Mouse (Mus musculus) heart, embryonic 15.5 days (tissue): Measurements from ENCODE around the gene Ivns1abp. TPM values are rescaled to one million over a fixed set of nuclear protein-coding genes. Genes with fewer than 3 reads are reported as not detected.
A peak's percentile ranks its signal among the peaks of the same experiment; 100 is the strongest.

Source experiments
- ATAC-seq: fragments of 200-750 bp; cut with Nextera tagmentation; replicated peaks from 2 replicates; pipeline ENCODE4 v1.8.0; 2017; ENCODE audit warnings: low read depth, moderate TSS enrichment; ENCODE audit not compliant: insufficient number of reproducible peaks, insufficient read depth, low FRiP score
- H3K27ac ChIP-seq: fragments of 300-500 bp; sonication (generic); 2 replicates; pipeline ENCODE4 v1.5.1; 2015; ENCODE audit warnings: mild to moderate bottlenecking, inconsistent platforms
- H3K27me3 ChIP-seq: fragments of 300-500 bp; sonication (generic); 2 replicates; pipeline ENCODE4 v1.6.1; 2015; ENCODE audit warnings: inconsistent platforms
- H3K36me3 ChIP-seq: fragments of 300-500 bp; sonication (generic); 2 replicates; pipeline ENCODE4 v1.6.1; 2015; ENCODE audit warnings: mild to moderate bottlenecking, inconsistent platforms
- H3K4me1 ChIP-seq: fragments of 300-500 bp; sonication (generic); replicated peaks from 2 replicates; pipeline ENCODE4 v1.6.1; 2015; ENCODE audit warnings: inconsistent platforms
- H3K4me2 ChIP-seq: fragments of 300-500 bp; sonication (generic); 2 replicates; pipeline ENCODE4 v1.6.1; 2015; ENCODE audit warnings: inconsistent platforms, mild to moderate bottlenecking, moderate library complexity
- H3K4me3 ChIP-seq: fragments of 300-500 bp; sonication (generic); 2 replicates; pipeline ENCODE4 v1.5.1; 2015; ENCODE audit warnings: mild to moderate bottlenecking, inconsistent platforms
- H3K9ac ChIP-seq: fragments of 300-500 bp; sonication (generic); 2 replicates; pipeline ENCODE4 v1.6.1; 2015; ENCODE audit warnings: mild to moderate bottlenecking, inconsistent platforms
- H3K9me3 ChIP-seq: fragments of 300-500 bp; sonication (generic); replicated peaks from 2 replicates; pipeline ENCODE4 v1.6.1; 2016; ENCODE audit warnings: inconsistent platforms
- WGBS: fragments of 180-500 bp; shearing (Covaris S2); methylation state at CpG from one replicate; pipeline ENCODE4 v1.1.7; 2015; ENCODE audit warnings: mixed read lengths; 5-methylcytosine and 5-hydroxymethylcytosine counted together
- polyA plus RNA-seq: library from polyadenylated mRNA; unstranded; fragments of >200 nt; fragmentation: Nextera tagmentation; extraction: Ambion mirVana; gene quantifications from 2 replicates; pipeline ENCODE4 v1.2.1, GENCODE M21; 2015

Gene Ivns1abp
- polyA plus RNA-seq, 1 experiment from 2014 or later: 308 TPM

DNA sequence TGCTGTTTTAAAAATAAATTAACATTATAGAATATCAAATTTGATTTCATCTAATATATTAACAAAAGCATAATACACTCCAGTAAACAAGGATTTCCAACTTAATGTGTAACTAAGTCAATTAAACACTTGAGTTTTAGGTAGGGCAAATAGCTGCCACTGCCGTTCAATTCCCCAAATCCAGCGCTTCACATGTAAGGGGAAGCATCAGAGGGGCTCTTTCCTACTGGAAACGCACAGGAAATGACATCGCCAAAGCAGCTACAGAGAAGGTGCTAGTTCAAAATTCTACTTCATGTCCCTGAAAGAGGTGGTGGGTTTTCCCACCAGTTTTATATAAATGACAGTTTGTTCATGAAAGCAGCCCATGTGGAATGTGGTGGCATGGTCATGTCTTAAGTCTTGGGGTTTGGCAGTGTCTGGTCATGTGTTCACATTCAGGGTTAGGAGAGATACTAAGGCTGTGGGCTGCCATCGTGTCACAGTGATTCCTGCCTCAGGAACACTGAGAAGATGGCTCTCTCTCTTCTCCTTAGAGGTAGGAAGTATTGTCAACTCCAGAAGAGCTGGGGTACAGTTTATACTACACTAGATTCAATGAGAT is 23.5 kb downstream of the Ivns1abp start:
- no peak for ATAC-seq
- Histone ChIP-seq H3K4me1 (peaks cover 5% of the 10 kb centered on the region; the same call in 1 of the 2 replicates), H3K9ac (no peak overlapping the region), H3K4me2 (no peak overlapping the region), H3K36me3 (peaks cover 53% of the 10 kb centered on the region), H3K27me3 (no peaks in the 10 kb centered on the region), H3K4me3 (no peak overlapping the region), H3K9me3 (no peaks in the 10 kb centered on the region), H3K27ac (no peak overlapping the region)
- WGBS: 88% methylated on average over 5 of the region's 5 CpGs

DNA sequence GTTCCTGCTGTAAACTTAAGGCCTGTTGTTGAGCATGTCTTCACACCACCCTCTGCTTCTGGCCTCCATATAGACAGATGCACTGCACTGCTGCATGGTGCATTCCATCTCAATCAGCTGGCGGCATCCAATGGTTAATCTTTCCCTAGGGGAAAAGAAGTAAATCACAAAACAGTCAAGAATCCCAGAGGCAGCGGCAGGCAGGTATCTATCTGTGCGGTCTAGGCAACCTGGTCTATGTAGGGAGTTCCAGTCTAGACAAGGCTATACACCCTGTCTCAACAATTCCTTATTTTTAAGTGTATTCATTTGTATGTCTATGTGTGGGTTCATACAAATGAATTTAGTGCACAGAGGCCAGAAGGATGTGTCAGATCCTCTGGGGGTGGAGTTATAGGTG is 24.2 kb downstream of the Ivns1abp start:
- Histone ChIP-seq H3K4me2 (no peak overlapping the region), H3K9ac (no peak overlapping the region), H3K36me3 (peaks cover 47% of the 10 kb centered on the region), H3K4me3 (no peak overlapping the region), H3K27ac (no peak overlapping the region), H3K9me3 (no peaks in the 10 kb centered on the region), H3K4me1 (peaks cover 5% of the 10 kb centered on the region; the same call in 1 of the 2 replicates), H3K27me3 (no peaks in the 10 kb centered on the region)
- 90% methylated on average over 3 of the region's 3 CpGs for WGBS
- no peak for ATAC-seq

DNA sequence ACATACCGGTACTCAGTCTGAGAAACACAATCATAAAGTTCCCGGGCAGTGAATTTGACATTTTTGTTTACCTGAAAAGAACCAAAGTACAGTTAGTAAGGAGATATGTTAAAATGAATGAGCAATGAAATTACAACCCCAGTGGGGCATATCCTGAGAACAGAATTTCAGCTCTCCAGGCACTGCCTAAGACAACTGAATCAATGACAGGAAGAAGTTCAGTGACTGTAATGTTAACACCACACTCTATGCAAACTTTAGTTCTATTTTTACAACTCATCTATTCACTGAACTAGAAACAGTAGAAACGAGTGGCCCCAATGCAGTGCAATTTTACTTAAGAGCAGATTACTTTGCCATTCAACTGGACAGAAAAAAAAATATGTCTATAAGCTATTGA is 26.3 kb downstream of the Ivns1abp start:
- Histone ChIP-seq H3K4me2 (no peak overlapping the region), H3K9ac (no peak overlapping the region), H3K9me3 (no peaks in the 10 kb centered on the region), H3K4me3 (no peak overlapping the region), H3K36me3 (peaks cover 29% of the 10 kb centered on the region), H3K27me3 (no peaks in the 10 kb centered on the region), H3K4me1 (peaks cover 5% of the 10 kb centered on the region; the same call in 1 of the 2 replicates), H3K27ac (no peak overlapping the region)
- 76% methylated on average over 3 of the region's 3 CpGs for WGBS
- no peak for ATAC-seq

DNA sequence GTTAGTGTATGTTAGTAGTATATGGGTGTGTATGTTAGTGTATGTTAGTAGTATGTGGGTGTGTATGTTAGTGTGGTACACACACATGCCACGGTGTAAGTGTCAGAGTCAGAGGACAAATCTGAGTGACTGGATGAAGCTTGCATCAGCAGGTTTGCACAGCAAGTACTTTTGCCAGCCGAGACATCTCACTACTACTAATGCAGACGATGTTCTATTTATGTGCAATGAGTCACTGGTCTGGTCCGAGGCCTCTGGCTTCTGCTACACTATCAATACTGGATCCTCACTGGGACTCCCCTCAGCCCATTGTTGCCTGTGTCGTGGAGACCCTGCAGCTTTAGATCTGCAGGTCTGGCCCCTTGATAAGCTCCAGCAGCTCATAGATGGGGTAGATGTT is 27.3 kb downstream of the Ivns1abp start:
- H3K27ac ChIP-seq: peak overlapping the region; percentile 75
- no peaks in the 10 kb centered on the region for H3K9me3 ChIP-seq
- WGBS: 35% methylated on average over 5 of the region's 5 CpGs
- ATAC-seq: peak; percentile 86
- no peak overlapping the region for H3K4me2 ChIP-seq
- peaks cover 22% of the 10 kb centered on the region for H3K36me3 ChIP-seq
- no peak overlapping the region for H3K9ac ChIP-seq
- peaks cover 5% of the 10 kb centered on the region; the same call in 1 of the 2 replicates for H3K4me1 ChIP-seq
- no peaks in the 10 kb centered on the region for H3K27me3 ChIP-seq
- H3K4me3 ChIP-seq: no peak overlapping the region

DNA sequence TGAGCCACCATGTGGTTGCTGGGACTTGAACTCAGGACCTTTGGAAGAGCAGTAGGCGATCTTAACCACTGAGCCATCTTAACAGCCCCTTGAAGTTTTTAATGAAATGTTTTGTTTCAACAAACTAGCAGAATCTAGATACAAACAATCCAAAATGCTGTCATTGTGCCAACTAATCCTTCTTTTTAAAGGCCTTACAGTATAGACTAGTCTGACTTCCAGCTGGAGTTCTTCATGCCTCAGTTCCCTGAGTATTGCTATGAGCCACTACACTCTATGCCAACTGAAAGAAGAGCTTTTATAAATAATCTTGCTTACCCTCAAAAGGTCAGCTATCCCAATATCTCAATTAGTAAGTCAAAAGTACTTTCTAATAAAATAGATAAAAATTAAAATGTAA is 28.5 kb downstream of the Ivns1abp start:
- 86% methylated on average over 1 of the region's 1 CpGs for WGBS
- Histone ChIP-seq H3K9ac (no peak overlapping the region), H3K4me2 (no peak overlapping the region), H3K4me3 (no peak overlapping the region), H3K27ac (no peak overlapping the region), H3K36me3 (peaks cover 25% of the 10 kb centered on the region), H3K4me1 (peaks cover 5% of the 10 kb centered on the region; the same call in 1 of the 2 replicates), H3K9me3 (no peaks in the 10 kb centered on the region), H3K27me3 (no peaks in the 10 kb centered on the region)
- no peak for ATAC-seq

DNA sequence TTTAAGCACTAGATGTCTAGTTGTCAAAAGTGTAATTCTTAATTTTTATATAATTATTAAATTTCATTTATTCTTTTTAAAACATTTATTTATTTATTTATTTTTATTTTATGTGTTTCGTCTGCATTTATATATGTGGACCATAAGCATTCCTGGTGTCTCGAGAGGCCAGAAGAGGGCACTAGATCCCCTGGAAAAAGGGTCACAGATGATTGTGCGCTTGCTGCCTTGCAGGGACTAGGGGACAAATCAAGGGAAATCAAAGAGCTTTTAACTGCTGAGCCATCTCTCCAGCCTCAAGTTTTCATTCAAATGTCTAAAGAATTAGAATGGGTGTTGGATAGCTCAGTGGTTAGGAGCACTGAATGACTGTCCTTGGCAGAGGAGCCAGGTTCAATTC is 33.1 kb downstream of the Ivns1abp start:
- no peaks in the 10 kb centered on the region for H3K9me3 ChIP-seq
- ATAC-seq: no peak
- no peaks in the 10 kb centered on the region for H3K27me3 ChIP-seq
- peaks cover 17% of the 10 kb centered on the region for H3K36me3 ChIP-seq
- no peaks in the 10 kb centered on the region for H3K4me1 ChIP-seq
- 83% methylated on average over 3 of the region's 3 CpGs for WGBS
- H3K4me3 ChIP-seq: no peak overlapping the region
- H3K4me2 ChIP-seq: no peak overlapping the region
- no peak overlapping the region for H3K9ac ChIP-seq
- no peak overlapping the region for H3K27ac ChIP-seq

DNA sequence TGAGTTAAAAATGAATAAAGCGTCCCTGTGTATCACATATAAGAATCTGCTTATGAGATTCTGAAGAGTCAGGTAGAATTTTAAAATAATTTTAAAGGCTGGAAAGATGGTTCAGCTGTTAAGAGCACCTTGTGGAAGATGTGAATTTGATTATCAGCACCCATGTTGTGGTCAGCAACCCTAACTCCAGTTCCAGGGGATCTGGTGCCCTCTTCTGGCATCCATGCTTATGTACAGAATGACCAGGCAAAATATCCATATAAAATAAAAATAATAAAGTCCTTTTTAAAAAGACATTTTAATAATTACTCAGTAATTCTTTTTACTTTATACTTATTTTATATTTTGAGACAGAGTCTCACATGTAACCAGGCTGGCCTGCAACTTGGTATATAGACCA is 45.8 kb downstream of the Ivns1abp start:
- Histone ChIP-seq H3K27me3 (no peaks in the 10 kb centered on the region), H3K9me3 (no peaks in the 10 kb centered on the region), H3K36me3 (peaks cover 18% of the 10 kb centered on the region; the same call in 1 of the 2 replicates), H3K27ac (no peak overlapping the region), H3K9ac (no peak overlapping the region), H3K4me2 (no peak overlapping the region), H3K4me3 (no peak overlapping the region), H3K4me1 (no peaks in the 10 kb centered on the region)
- ATAC-seq: no peak
- 100% methylated on average over 1 of the region's 1 CpGs for whole genome bisulfite sequencing

DNA sequence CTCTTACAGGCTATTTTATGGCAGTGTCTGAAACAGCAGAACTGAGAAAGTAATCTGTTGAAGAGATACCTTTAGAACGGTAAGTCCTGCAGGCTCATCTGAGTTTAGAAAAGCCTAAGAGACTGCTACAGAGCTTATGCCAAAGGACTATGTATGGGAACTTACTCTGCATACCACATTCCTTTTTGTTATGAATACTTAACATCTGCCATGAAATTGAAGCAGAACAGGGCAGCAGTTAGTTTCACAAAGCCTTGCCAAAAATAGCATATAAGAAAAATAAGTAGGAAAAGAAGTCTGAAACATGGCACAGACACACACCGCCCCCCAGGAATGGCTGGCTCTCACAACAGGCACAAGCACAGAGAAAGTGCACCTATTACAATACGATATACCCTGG is 65.5 kb downstream of the Ivns1abp start:
- ATAC-seq: no peak
- no peak overlapping the region for H3K4me3 ChIP-seq
- H3K27me3 ChIP-seq: no peaks in the 10 kb centered on the region
- H3K27ac ChIP-seq: no peak overlapping the region
- no peak overlapping the region for H3K4me2 ChIP-seq
- no peak overlapping the region for H3K9ac ChIP-seq
- peaks cover 24% of the 10 kb centered on the region for H3K36me3 ChIP-seq
- no peaks in the 10 kb centered on the region for H3K9me3 ChIP-seq
- WGBS: 77% methylated on average over 3 of the region's 3 CpGs
- H3K4me1 ChIP-seq: no peaks in the 10 kb centered on the region

Other genes with a start within 250 kb of the Ivns1abp start
- gene Gm47985, start 161.9 kb upstream of the Ivns1abp start, polyA plus RNA-seq: 0.09 TPM in 1 of 2 replicates, not detected in the other
- gene Gm8947, start 152.1 kb upstream of the Ivns1abp start, polyA plus RNA-seq: not detected in 2 replicates
- not detected in 2 replicates for gene Gm47995, start 146.0 kb upstream of the Ivns1abp start, polyA plus RNA-seq
- not detected in 2 replicates for gene 3110040M04Rik, start 140.4 kb upstream of the Ivns1abp start, polyA plus RNA-seq
- not detected in 2 replicates for gene Gm47996, start 134.3 kb upstream of the Ivns1abp start, polyA plus RNA-seq
- 13.0 and 16.9 TPM in 2 replicates for gene Swt1, start 84.0 kb downstream of the Ivns1abp start, polyA plus RNA-seq
- 37.1 and 39.6 TPM in 2 replicates for gene Trmt1l, start 84.1 kb downstream of the Ivns1abp start, polyA plus RNA-seq
- 55.6 and 57.9 TPM in 2 replicates for gene Rnf2, start 156.5 kb downstream of the Ivns1abp start, polyA plus RNA-seq
- gene Fam129a, start 226.7 kb downstream of the Ivns1abp start, polyA plus RNA-seq: 14.3 and 14.4 TPM in 2 replicates